Mouse (Mus musculus): ENCODE data around the gene Pnkd. TPM values are rescaled to one million over a fixed set of nuclear protein-coding genes. Genes with fewer than 3 reads are reported as not detected.
"Not testable (repeated sequence)": the region's sequence is repeated elsewhere in the genome, so short reads cannot be mapped to it uniquely, and the experiment has no call there.

Gene Pnkd
- polyA plus RNA-seq, 1 experiment from 2014 or later: 108 TPM

DNA sequence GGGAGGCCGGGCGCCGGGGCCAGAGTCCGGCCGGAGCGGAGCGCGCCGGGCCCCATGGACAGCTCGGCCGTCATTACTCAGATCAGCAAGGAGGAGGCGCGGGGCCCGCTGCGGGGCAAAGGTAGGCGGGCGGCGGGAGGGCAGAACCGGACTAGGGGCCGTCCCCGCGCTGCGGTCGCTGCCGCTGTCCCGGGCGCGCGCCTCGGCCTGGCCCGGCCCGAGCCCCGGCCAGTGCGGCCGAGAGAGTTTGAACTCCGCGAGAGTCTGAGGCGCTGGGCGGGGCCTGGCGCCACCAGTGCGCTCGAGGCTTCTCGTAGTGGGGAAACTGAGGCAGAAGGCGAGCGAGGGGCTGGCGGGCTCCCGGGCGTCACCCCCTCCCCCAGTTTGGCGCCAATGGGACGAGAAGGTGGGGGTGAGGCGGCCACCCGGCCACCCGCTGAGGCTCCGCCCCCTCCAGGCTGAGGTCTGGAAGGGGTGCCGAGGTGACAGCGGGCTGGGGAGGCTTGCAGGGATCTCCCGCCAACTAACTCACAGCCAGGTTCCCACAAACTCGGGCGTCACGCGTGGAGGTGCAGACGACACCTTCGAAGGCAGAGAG lies 107.2 kb downstream of the Pnkd start:
- WGBS: under 1% methylated on average over 63 of the region's 63 CpGs
- H3K27me3 ChIP-seq (replicated peaks; ENCODE audit: low read depth, poor library complexity, severe bottlenecking): peaks cover 16% of the 10 kb centered on the region
- peaks cover 63% of the 10 kb centered on the region for H3K4me1 ChIP-seq
- H3K36me3 ChIP-seq (replicated peaks): peaks cover 30% of the 10 kb centered on the region
- peak overlapping the region; percentile 99 for H3K27ac ChIP-seq (replicated peaks)
- H3K4me3 ChIP-seq: peak overlapping the region; percentile 78
- DNase-seq (ENCODE audit: low spot score): peak; percentile 80
- H3K9me3 ChIP-seq: no peaks in the 10 kb centered on the region

DNA sequence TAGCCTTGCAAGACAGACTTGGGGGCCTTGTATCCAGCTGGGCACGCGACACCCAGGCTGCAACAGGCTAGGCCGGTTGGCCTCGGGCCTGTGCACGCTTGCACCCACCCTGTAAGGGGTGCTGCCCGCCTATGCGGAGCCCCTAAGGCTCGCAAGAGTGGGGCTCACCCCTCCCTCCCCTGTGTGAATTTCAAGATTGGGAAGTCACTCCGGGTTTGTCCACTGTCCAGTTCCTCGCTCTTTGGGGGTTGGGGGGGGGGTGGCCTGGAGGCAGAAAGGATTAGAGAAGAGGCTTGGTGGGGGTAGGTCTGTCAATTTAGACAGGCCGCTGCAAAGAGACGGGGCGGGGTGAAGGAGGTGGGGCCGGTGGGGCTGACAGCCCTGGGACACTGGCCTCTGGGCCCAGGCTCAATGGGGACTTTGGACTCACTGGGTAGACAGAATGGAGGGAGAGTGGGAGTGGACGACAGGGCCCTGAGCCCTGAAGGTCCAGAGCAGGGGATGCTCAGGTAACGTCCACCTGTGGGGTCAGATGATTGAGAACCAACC lies 107.8 kb downstream of the Pnkd start:
- H3K4me3 ChIP-seq: peak overlapping the region; percentile 78
- peaks cover 16% of the 10 kb centered on the region for H3K27me3 ChIP-seq (replicated peaks; ENCODE audit: low read depth, poor library complexity, severe bottlenecking)
- WGBS: 1% methylated on average over 16 of the region's 16 CpGs
- peaks cover 30% of the 10 kb centered on the region for H3K36me3 ChIP-seq (replicated peaks)
- H3K9me3 ChIP-seq: no peaks in the 10 kb centered on the region
- peak overlapping the region; percentile 99 for H3K27ac ChIP-seq (replicated peaks)
- peaks cover 63% of the 10 kb centered on the region for H3K4me1 ChIP-seq
- no peak for DNase-seq (ENCODE audit: low spot score)

DNA sequence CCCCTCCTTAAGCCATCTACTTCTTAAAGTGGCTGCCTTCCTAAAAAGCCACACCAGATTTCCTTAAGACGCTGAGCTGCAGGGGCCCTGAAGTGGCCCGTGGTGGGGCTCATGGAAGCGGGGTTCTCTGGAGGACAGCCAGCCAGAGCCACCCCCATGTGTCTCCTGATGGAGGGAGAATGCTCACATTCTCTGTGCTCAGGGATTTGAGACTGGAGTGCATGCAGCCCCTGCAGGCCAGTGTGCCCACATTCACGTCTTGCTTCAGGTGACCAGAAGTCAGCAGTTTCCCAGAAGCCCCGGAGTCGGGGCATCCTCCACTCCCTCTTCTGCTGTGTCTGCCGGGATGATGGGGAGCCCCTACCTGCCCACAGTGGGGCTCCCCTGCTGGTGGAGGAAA lies 108.3 kb downstream of the Pnkd start:
- H3K27ac ChIP-seq (replicated peaks): peak overlapping the region; percentile 99
- peak overlapping the region; percentile 78 for H3K4me3 ChIP-seq
- peaks cover 30% of the 10 kb centered on the region for H3K36me3 ChIP-seq (replicated peaks)
- no peak for DNase-seq (ENCODE audit: low spot score)
- WGBS: 47% methylated on average over 7 of the region's 7 CpGs
- H3K4me1 ChIP-seq: peaks cover 63% of the 10 kb centered on the region
- no peaks in the 10 kb centered on the region for H3K9me3 ChIP-seq
- peaks cover 16% of the 10 kb centered on the region for H3K27me3 ChIP-seq (replicated peaks; ENCODE audit: low read depth, poor library complexity, severe bottlenecking)

DNA sequence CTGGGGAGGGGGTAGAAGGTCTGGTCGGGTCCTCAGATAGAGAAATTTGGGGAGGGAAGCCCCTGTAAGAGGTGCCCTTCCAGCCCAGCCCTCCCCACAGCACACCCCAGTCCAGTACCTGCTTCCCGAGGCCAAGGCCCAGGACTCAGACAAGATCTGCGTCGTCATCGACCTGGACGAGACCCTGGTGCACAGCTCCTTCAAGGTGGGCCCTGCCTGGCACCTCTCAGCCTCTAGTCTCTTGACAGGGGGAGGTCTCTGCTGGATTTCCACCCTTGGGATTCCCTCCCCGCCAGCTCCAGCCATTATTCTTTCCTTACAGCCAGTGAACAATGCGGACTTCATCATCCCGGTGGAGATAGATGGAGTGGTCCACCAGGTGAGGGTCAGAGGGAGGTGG lies 109.0 kb downstream of the Pnkd start:
- WGBS: 92% methylated on average over 9 of the region's 9 CpGs
- no peak for DNase-seq (ENCODE audit: low spot score)
- peaks cover 30% of the 10 kb centered on the region for H3K36me3 ChIP-seq (replicated peaks)
- H3K9me3 ChIP-seq: no peaks in the 10 kb centered on the region
- H3K27me3 ChIP-seq (replicated peaks; ENCODE audit: low read depth, poor library complexity, severe bottlenecking): peaks cover 13% of the 10 kb centered on the region
- H3K4me3 ChIP-seq: peak overlapping the region; percentile 78
- peak overlapping the region; percentile 99; the same call in 1 of the 2 replicates for H3K27ac ChIP-seq (replicated peaks)
- H3K4me1 ChIP-seq: peaks cover 66% of the 10 kb centered on the region

DNA sequence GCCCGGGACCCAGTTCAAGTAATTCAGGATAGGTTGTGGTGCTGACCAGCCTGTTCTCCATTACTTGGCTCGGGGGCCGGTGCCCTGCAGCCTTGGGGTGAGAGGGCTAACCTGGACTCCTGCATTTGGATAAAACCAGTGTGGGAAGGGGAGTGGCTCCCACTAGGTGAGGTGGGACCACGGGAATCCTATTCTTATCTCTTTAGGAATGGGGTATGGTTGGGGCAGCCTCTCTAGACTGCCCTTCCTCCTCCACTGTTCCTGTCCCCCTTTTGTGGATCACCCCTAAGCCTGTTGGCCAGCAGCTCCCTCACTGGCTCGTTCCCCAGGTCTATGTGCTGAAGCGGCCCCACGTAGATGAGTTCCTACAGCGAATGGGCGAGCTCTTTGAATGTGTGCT lies 109.6 kb downstream of the Pnkd start:
- Histone ChIP-seq H3K27me3 (replicated peaks; ENCODE audit: low read depth, poor library complexity, severe bottlenecking) (peaks cover 7% of the 10 kb centered on the region), H3K4me1 (peaks cover 64% of the 10 kb centered on the region), H3K27ac (replicated peaks) (no peak overlapping the region), H3K9me3 (no peaks in the 10 kb centered on the region), H3K36me3 (replicated peaks) (peaks cover 30% of the 10 kb centered on the region), H3K4me3 (no peak overlapping the region)
- no peak for DNase-seq (ENCODE audit: low spot score)
- WGBS: 94% methylated on average over 9 of the region's 9 CpGs

DNA sequence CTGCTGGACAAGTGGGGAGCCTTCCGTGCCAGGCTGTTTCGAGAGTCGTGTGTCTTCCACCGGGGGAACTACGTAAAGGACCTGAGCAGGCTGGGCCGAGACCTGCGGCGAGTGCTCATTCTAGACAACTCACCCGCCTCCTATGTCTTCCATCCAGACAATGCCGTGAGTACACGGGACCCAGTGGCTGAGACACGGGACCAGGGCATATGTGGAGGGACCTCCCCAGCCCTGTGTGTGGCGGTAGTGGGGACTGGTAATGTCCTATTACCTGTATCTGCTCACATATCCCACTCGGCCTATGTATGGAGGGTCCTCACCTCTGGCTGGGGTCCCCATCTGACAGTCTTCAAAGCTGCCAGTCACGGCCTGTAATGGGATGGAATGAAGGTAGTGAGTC lies 110.1 kb downstream of the Pnkd start:
- Histone ChIP-seq H3K27me3 (replicated peaks; ENCODE audit: low read depth, poor library complexity, severe bottlenecking) (0 out of 2 replicates have a peak, but pooled peaks cover 2% of the 10 kb centered on the region), H3K27ac (replicated peaks) (no peak overlapping the region), H3K4me3 (no peak overlapping the region), H3K4me1 (peaks cover 58% of the 10 kb centered on the region), H3K9me3 (no peaks in the 10 kb centered on the region), H3K36me3 (replicated peaks) (peaks cover 30% of the 10 kb centered on the region)
- WGBS: 93% methylated on average over 15 of the region's 15 CpGs
- DNase-seq (ENCODE audit: low spot score): no peak

DNA sequence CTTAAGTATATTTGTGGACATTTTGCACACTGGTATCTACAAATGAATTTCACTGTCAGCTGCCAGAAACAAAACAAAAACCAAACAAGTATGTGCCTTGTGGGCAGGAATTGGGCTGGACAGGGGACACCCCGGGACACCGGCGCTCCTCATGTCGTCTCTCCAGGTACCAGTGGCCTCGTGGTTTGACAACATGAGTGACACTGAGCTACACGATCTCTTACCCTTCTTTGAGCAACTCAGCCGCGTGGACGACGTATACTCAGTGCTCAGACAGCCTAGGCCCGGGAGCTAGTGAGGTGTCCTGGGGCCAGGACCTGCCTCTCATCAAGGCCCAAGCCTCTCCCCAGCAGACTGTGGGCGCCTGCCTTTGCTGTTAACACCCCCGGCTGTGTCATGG lies 110.6 kb downstream of the Pnkd start:
- 89% methylated on average over 13 of the region's 13 CpGs for WGBS
- Histone ChIP-seq H3K9me3 (no peaks in the 10 kb centered on the region), H3K27me3 (replicated peaks; ENCODE audit: low read depth, poor library complexity, severe bottlenecking) (no peaks in the 10 kb centered on the region), H3K27ac (replicated peaks) (no peak overlapping the region), H3K4me3 (no peak overlapping the region), H3K36me3 (replicated peaks) (peaks cover 30% of the 10 kb centered on the region), H3K4me1 (peaks cover 54% of the 10 kb centered on the region)
- no peak for DNase-seq (ENCODE audit: low spot score)

DNA sequence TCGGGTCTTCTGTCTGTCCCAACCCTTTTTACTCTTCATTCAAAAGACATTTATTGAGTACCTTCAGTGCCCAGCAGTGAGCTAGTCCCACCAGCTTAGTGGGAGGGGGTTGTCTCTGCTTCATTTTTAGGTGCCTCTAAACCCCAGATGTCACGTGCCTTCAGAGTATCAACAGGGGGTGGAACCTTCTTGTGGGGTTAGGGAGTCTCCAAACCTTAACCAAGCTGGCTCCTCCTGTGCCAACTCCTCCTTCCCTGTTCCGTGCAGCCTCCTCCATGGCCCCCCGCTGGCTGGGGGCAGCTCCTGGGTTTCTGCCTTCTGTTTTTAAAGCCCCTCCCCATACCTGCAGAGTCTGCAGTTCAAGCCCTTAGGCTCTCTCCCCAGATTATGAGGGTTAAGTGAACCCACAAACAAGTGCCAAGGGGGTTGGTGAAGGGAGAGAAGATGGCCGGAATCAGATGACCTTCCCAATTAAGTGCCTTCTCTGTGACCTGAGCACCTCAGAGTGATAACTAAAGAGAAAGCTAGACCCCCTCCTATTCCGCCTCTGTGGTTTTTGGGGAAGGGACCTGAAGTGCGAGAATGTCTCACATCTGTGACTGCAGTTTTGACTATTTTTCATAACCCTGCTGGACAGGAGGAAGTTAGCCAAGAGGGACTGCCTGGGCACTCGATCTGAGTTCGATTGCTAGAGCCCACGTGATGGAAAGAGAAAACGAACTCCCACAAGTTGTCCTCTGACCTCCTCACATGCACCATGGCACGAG lies 111.9 kb downstream of the Pnkd start:
- peaks cover 30% of the 10 kb centered on the region for H3K36me3 ChIP-seq (replicated peaks)
- peak overlapping the region; percentile 89 for H3K27ac ChIP-seq (replicated peaks)
- H3K4me3 ChIP-seq: peak overlapping the region; percentile 63
- WGBS: 6% methylated on average over 12 of the region's 12 CpGs
- peaks cover 43% of the 10 kb centered on the region for H3K4me1 ChIP-seq
- H3K27me3 ChIP-seq (replicated peaks; ENCODE audit: low read depth, poor library complexity, severe bottlenecking); H3K9me3 ChIP-seq; DNase-seq (ENCODE audit: low spot score): not testable (repeated sequence)

DNA sequence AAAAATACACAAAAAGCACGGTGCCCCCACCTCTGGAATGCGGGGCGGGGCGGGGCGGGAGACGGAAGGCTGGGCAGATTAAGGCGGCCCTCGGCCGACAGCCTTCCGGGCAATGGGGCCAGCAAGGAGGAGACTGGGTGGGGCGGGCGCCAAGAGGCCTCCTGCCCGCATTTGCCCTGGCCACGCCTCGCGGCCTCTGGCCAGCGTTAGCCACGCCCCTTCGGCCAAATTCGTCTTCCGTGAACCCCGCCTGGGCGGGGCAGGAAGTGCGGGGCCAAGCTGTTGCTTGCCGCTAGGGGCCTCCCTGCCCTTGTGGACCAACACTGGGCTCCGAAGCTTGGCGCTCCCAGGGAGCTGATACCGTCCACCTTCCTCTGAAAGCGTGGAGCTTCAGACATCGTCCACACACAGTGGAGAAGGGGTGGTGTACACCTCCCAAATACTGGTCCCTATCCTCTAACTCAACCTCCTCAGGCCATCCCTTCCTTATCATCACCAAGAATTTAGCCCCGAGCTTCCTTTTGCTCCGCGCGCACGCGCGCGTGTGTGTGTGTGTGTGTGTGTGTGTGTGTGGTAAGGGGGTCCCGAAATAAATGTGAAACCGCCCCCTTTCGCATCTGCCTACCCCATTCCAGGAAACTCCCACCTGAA lies 112.7 kb downstream of the Pnkd start:
- H3K27me3 ChIP-seq (replicated peaks; ENCODE audit: low read depth, poor library complexity, severe bottlenecking): no peaks in the 10 kb centered on the region
- H3K27ac ChIP-seq (replicated peaks): peak overlapping the region; percentile 89
- peaks cover 41% of the 10 kb centered on the region for H3K4me1 ChIP-seq
- H3K9me3 ChIP-seq: no peaks in the 10 kb centered on the region
- DNase-seq (ENCODE audit: low spot score): peak; percentile 99
- peak overlapping the region; percentile 63 for H3K4me3 ChIP-seq
- WGBS: under 1% methylated on average over 41 of the region's 41 CpGs
- H3K36me3 ChIP-seq (replicated peaks): peaks cover 30% of the 10 kb centered on the region

DNA sequence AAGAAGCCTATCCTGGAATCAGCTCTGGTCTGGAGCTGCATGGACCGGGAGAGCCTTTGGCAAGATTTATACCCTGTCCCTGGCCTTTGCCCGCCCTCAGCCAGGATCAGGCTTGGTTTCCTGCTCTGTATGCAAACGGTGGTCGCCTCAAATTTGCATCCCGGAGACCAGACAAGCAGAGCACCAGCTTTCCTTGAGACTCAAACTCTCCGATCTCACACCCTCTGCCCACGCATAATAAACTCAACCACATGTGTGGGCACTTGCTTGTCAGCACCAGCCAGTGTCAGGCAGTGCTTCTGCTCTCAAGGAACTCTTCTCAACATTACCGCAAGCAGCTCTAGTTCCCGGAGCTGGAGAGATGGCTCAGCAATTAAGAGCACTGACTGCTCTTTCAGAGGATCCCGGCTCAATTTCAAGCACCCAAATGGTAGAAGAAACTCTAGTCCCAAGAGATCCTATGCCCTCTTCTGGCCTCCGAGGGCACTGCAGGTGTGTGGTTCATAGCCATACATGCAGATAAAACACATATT lies 113.3 kb downstream of the Pnkd start:
- peak; percentile 76 for DNase-seq (ENCODE audit: low spot score)
- Histone ChIP-seq H3K36me3 (replicated peaks) (peaks cover 29% of the 10 kb centered on the region), H3K27me3 (replicated peaks; ENCODE audit: low read depth, poor library complexity, severe bottlenecking) (no peaks in the 10 kb centered on the region), H3K9me3 (no peaks in the 10 kb centered on the region), H3K4me3 (peak overlapping the region; percentile 63), H3K27ac (replicated peaks) (peak overlapping the region; percentile 89), H3K4me1 (peaks cover 35% of the 10 kb centered on the region)
- WGBS: 4% methylated on average over 11 of the region's 11 CpGs

DNA sequence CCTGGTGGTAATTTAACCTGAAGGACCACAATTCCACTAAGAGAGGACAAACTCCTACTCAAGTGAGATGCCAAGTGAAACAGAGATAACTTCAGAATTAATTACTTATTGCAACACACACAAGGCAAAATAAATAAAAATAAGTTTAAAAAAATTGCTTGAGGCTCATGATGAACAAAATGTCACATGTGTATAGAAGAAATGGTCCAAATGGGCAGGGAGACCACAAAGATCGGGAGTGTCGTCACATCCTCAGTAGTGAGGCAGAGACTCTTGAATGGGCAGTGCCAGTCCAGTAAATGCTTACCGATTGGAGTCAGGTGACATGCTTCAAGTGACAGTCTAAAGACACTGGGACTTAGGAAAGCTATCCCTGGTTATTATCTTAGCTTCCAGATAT lies 115.8 kb downstream of the Pnkd start:
- no peaks in the 10 kb centered on the region for H3K9me3 ChIP-seq
- DNase-seq (ENCODE audit: low spot score): no peak
- H3K4me3 ChIP-seq: no peak overlapping the region
- H3K36me3 ChIP-seq (replicated peaks): 0 out of 2 replicates have a peak, but pooled peaks cover 4% of the 10 kb centered on the region
- no peak overlapping the region for H3K27ac ChIP-seq (replicated peaks)
- H3K4me1 ChIP-seq: peaks cover 23% of the 10 kb centered on the region
- whole genome bisulfite sequencing: 77% methylated on average over 3 of the region's 3 CpGs
- no peaks in the 10 kb centered on the region for H3K27me3 ChIP-seq (replicated peaks; ENCODE audit: low read depth, poor library complexity, severe bottlenecking)

DNA sequence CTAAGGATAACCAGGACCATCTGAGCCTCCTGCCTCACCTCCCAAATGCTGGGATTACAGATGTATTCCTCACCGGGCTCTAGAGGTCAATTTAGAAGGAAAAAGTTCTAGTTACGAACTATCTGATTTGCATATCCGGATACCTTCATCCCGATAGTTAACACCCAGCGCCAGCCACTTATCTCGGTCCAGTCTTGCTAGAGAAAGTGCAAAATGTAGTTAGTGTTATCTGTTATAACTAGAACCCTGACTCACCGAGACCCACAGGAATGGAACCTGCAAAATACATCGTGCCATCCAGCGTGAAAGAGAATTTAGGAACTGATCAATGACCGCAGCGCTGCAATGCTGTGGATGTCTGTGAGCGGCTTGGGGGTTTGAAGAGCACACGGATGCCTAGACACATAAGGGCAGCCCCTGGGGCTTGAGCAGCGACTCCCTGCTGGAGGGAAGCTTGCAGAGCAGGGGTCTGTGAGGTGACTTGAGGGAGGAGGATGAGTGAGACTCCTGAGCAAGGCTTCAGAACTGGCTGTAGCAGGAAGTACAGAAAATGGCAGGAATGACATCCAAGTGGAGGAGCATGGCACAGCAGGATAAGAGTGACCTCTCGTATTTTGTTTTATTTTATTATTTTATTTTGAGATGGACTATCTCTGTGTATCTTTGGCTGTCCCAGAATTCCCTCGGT lies 116.4 kb downstream of the Pnkd start:
- 53% methylated on average over 16 of the region's 16 CpGs for WGBS
- no peak for DNase-seq (ENCODE audit: low spot score)
- Histone ChIP-seq H3K9me3 (no peaks in the 10 kb centered on the region), H3K4me3 (no peak overlapping the region), H3K36me3 (replicated peaks) (no peaks in the 10 kb centered on the region), H3K27ac (replicated peaks) (no peak overlapping the region), H3K4me1 (peaks cover 23% of the 10 kb centered on the region), H3K27me3 (replicated peaks; ENCODE audit: low read depth, poor library complexity, severe bottlenecking) (no peaks in the 10 kb centered on the region)
